Mouse (Mus musculus): Measurements from ENCODE around the gene Bag5.
"Not testable (repeated sequence)": the region's sequence is repeated elsewhere in the genome, so short reads cannot be mapped to it uniquely, and the experiment has no call there.

Gene Bag5

DNA sequence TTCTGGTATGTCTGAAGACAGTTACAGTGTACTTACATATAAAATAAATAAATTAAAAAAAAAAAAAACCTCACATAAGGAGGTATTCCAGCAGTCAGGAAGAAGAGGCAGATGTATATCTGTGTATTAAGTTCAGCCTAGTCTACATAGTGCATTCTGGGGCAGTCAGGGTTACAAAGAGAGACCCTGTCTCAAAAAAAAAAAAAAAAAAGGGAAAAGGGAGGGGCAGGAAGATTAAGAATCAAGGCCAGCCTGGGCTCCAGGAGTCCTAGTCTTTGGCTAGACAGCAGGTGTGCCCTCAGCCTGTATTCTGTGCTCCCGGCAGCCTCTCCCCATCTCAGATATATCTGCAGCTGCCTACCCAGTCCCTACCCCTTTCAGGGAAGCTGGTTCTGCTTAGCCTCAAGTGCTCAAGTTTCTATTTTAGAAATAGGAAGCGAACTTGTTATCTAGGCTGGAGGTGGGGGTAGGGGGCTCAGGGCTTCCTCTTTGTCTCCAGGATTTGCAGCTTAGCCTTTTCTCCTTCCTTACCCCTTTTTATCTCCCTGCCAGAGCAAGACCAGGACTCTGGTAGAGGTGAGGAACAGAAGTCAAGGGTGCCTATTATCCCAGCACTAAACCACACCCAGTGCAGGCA lies 38.1 kb downstream of the Bag5 start:
- DNase-seq (ENCODE audit: low spot score) = no peak

- DNase-seq (ENCODE audit: low spot score) = no peak
Observed at GRCm38 (mm10) chr12:111672581-111672980, 40.5 kb downstream of the Bag5 start.

- DNase-seq (ENCODE audit: low spot score) = peak; percentile 57
Observed at GRCm38 (mm10) chr12:111672176-111672575, 40.9 kb downstream of the Bag5 start, which contains the start of gene Ckb. Gene Ckb (minus strand): TSS chr12:111672338.

GRCm38 (mm10) chr12:111671431-111671902 lies 41.6 kb downstream of the Bag5 start:
- DNase-seq (ENCODE audit: low spot score) = no peak

GRCm38 (mm10) chr12:111670976-111671375 lies 42.1 kb downstream of the Bag5 start:
- no peak for DNase-seq (ENCODE audit: low spot score)

DNA sequence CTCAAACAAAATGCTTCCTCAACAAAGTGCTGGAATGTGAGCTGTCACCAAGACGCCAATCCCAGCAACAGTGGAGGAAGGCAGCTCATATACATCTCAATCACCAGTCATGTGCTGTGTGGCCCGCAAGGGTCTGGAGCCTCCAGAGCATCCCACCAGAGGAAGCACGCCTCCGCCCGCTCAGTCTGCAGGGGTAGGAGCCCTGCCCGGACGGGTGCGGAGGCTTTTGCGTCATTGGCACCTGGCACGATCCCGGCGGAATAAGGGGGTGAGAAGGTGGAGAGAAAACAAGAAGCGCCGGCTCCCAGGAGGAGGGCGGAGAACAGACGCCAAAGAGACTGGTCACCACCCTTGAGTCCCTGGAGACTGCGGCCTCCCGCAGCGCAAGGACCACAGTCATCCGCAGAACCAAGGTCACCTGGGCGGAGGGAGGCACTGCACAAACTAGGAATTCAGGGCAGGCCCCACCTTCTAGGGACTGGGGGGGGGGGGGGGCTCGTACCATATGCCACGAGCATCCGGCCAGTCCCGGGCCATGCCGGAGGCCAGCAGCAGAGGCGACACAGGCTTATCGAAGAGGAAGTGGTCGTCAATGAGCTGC lies 42.6 kb downstream of the Bag5 start:
- no peak for DNase-seq (ENCODE audit: low spot score)

DNA sequence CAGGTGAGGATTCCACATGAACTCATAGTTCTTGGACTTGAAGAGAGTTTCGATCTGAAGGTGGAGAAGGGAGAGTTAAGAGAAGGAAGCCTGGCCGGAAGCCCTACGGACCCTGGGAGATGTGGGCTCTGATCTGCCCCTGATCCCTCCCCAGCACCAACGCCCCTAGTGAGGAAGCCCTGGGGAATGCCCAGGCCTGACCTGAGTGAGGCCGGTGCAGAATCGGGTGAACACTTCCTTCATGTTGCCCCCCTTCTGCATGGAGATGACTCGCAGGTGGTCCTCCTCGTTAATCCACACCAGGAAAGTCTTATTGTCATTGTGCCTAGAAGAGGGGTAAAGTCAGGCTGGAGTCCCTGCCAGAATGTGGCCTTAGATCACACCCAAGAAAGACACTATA lies 43.1 kb downstream of the Bag5 start:
- DNase-seq (ENCODE audit: low spot score) = no peak

DNA sequence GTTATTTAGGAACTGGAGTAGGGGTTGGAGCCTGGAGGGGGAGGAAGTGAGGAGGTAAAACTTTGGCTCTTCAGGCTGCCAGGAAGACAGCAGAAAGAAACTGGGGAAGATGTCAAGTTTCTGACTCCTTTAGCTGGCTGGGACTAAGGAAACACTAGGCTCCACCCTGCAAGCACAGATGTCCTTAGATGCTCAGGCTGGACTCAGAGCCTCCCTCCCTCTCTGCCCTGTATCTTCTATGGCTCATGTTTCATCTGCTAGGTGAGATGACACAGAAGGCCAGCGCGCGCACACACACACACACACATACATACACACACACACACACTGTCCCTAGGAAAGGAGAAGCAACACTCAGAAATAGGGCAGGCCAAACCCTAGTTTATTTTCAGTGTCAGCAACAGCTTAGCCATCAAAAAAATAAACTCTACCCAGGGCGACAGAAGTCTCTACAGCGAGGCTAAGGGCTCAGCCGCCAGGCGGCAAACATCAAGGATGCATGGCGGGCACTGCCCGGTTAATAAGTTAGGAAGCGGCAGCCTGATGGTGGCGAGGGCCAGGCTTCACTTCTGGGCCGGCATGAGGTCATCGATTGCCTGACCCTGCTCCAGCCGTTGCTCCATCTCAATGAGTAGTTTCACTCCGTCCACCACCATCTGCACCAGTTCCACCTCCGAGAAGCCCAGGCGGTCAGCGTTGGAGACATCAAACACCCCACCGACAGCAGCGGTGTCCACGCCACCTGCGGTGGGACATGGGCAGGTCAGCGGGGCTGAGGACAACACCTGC lies 43.9 kb downstream of the Bag5 start:
- no peak for DNase-seq (ENCODE audit: low spot score)

DNA sequence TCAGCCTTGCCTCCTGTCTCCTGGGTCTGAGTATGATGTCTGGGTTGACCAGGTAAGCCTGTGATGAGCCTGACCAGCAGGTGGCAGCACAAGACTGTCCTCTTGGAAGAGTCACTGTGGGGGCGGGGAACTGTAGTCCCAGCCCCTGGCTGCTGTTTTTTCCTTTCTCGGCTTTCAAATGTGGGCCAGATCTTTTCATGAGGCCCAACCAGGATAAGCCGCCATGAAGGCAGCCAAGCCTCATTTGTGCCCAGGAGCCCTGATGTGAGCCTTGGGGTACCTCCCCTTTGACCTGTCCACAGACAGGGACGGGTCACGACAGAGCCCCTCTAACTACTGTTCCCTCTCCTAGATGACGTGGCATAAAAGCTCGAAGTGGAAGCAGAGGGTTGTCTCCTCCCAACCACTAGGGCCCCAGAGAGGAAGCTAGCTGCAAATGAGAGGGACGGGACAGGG lies 44.6 kb downstream of the Bag5 start:
- peak; percentile 96 for DNase-seq (ENCODE audit: low spot score)

GRCm38 (mm10) chr12:111667421-111667820 lies 45.6 kb downstream of the Bag5 start:
- no peak for DNase-seq (ENCODE audit: low spot score)

GRCm38 (mm10) chr12:111666380-111666779 lies 46.7 kb downstream of the Bag5 start:
- DNase-seq (ENCODE audit: low spot score) = no peak

- no peak for DNase-seq (ENCODE audit: low spot score)
Observed at GRCm38 (mm10) chr12:111665041-111665880, 47.8 kb downstream of the Bag5 start.

DNA sequence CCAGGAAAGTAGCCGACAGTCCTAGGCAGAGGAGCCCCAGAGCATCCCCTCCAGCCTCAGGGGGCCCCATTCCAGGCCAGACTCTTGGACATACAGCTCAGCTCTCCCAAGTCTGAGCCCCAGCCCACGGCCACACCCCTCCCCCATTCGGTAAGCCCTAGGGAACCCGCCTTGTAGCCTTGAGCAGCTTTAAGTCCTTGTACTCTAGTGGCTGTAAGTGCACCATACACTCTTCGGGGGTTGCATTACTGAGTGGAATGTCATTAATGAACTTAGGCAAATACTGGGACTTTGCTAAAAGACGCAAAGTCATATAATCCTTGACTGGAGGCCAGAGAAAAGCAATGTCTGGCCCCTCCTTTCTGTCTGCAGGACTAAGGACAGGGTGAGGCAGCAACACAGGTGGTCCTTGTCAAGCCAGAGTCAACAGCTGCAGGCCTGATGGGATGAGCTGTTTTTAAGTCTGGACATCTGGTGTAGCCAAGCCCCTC lies 48.9 kb downstream of the Bag5 start:
- no peak for DNase-seq (ENCODE audit: low spot score)

- no peak for DNase-seq (ENCODE audit: low spot score)
Observed at GRCm38 (mm10) chr12:111663228-111664143, 49.6 kb downstream of the Bag5 start.

GRCm38 (mm10) chr12:111661554-111661953 lies 51.5 kb downstream of the Bag5 start:
- DNase-seq (ENCODE audit: low spot score) = not testable (repeated sequence)

DNA sequence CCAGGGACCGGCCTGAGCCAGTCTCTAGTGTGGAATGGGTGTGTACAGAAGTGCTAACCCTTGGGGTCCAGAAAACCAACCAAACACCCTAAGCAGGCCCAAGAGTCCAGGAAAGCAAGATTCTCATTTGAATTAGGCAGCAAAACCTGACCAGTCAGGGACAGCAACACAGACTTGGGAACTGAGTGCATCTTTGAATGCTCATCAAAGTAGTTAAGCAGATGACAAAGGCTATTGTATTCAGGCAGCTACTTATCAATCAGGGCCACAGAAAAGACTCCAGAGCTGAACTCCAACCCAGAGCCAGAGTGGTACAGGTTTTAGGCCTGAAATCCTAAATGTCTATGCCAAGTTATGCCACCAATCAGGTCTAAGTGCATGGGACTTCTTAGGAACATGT lies 52.4 kb downstream of the Bag5 start:
- no peak for DNase-seq (ENCODE audit: low spot score)

Measured in urinary bladder, postnatal 10 days (tissue).